Mouse (Mus musculus): ENCODE data around the gene Cdc123. TPM values are rescaled to one million over a fixed set of nuclear protein-coding genes. Genes with fewer than 3 reads are reported as not detected.
"Not testable (repeated sequence)": the region's sequence is repeated elsewhere in the genome, so short reads cannot be mapped to it uniquely, and the experiment has no call there.

Gene Cdc123
- polyA plus RNA-seq, 1 experiment from 2014 or later, result 273 TPM

DNA sequence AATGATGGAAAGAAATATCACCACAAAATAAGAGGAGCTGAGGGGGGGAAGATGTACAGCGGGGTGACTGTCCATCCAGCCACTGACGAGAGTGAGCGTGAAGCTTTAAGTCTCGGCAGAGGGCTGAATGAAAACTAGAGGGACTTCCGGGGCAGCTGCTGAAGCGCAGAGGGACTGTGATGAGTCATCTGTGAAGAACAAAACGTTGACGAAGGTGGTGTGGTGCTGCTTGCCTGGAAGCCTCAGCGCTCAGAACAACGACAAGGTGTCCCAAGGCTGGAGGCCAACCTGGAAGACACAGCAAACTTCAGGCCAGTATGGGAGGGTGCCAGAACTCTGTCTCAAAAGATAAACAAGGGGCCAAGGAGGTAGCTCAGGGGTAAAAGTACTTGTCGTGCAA is 4.1 kb downstream of the Cdc123 start:
- WGBS, result 95% methylated on average over 11 of the region's 11 CpGs
- H3K36me3 ChIP-seq, result peaks cover 23% of the 10 kb centered on the region
- no peaks in the 10 kb centered on the region for H3K4me1 ChIP-seq (replicated peaks)
- H3K9me3 ChIP-seq, result no peaks in the 10 kb centered on the region
- H3K27ac ChIP-seq, result no peak overlapping the region
- H3K27me3 ChIP-seq (replicated peaks), result no peaks in the 10 kb centered on the region
- ATAC-seq, result no peak
- no peak overlapping the region for H3K4me2 ChIP-seq (replicated peaks)
- H3K4me3 ChIP-seq (replicated peaks), result no peak overlapping the region
- H3K9ac ChIP-seq, result no peak overlapping the region

DNA sequence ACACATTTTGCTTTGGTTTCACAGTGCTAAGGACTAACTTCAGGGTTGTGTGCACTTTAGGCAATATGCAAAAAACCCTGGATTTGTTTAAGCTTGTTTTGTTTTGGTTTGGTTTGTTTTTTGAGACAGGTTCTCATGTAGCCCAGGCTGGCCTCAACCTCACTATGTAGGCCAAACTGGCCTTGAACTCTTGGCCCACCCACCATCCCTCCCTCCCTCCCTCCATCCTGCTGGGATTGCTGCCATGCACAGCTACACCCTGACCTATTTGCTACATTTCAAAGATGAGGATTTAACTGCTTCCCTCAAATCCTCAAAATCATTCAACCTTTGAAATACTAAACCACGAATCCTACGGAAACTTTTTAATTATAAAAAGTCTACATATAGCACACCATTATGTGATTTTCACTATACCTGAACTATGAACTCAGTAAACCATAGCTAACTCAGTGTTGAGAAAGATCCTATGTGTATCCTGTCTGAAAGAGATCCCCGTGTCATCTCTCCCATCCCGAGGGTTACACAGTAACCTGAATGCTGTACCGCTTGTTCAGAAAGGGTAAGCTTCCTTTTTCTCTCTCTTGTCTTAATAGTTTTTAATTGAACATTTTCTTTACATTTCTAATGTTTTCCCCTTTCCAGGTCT is 19.6 kb downstream of the Cdc123 start:
- Histone ChIP-seq H3K9me3 (no peaks in the 10 kb centered on the region), H3K36me3 (peaks cover 15% of the 10 kb centered on the region), H3K4me1 (replicated peaks) (no peaks in the 10 kb centered on the region), H3K27me3 (replicated peaks) (no peaks in the 10 kb centered on the region), H3K27ac (no peak overlapping the region), H3K4me3 (replicated peaks) (no peak overlapping the region), H3K9ac (no peak overlapping the region), H3K4me2 (replicated peaks) (no peak overlapping the region)
- WGBS, result 94% methylated on average over 5 of the region's 5 CpGs
- no peak for ATAC-seq

DNA sequence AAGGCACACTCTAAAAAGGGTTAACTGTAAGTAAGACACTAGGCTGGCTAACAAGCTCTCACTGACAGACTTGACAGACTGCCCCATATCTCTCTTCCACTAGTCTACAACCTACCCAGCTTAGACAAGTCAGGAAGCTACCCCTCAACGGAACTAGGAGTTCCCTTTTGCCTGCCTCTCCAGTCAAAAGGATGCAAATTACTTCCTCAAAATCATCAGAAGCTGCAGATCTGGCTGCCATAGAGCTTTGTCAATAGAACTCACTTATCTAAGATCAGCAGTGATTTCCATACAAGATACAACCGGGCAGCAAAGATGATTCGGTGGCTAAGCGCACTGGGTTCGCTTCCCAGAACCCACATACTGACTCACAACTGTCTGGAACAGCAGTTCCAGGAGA is 20.3 kb downstream of the Cdc123 start:
- no peak overlapping the region for H3K27ac ChIP-seq
- no peak overlapping the region for H3K4me2 ChIP-seq (replicated peaks)
- no peaks in the 10 kb centered on the region for H3K9me3 ChIP-seq
- H3K27me3 ChIP-seq (replicated peaks), result no peaks in the 10 kb centered on the region
- H3K36me3 ChIP-seq, result peaks cover 19% of the 10 kb centered on the region
- no peak overlapping the region for H3K9ac ChIP-seq
- no peaks in the 10 kb centered on the region for H3K4me1 ChIP-seq (replicated peaks)
- ATAC-seq, result no peak
- no peak overlapping the region for H3K4me3 ChIP-seq (replicated peaks)
- WGBS, result 79% methylated on average over 5 of the region's 5 CpGs

DNA sequence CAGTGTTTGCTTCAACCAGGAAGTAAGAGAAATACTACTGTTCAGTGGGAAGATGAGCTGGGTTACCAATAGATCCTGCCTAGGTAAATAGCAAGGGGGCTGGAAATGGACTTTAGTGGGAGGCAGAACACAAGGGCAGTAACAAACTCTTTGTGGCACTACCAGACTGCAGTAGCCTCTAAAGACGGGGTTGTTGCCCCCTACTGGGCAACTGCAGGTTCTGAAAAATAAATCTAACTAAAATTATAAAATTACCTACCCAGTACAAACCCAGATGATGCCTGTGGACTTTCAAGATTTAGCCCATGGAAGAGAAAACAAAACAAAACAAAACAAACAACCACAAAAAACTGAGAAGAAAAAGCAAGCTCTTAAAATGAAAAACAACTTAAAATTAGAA is 20.8 kb downstream of the Cdc123 start:
- 36% methylated on average over 1 of the region's 1 CpGs for WGBS
- ATAC-seq, result no peak
- H3K27ac ChIP-seq, result no peak overlapping the region
- no peak overlapping the region for H3K9ac ChIP-seq
- no peaks in the 10 kb centered on the region for H3K9me3 ChIP-seq
- H3K36me3 ChIP-seq, result peaks cover 22% of the 10 kb centered on the region
- H3K4me2 ChIP-seq (replicated peaks), result no peak overlapping the region
- no peak overlapping the region for H3K4me3 ChIP-seq (replicated peaks)
- H3K4me1 ChIP-seq (replicated peaks), result no peaks in the 10 kb centered on the region
- H3K27me3 ChIP-seq (replicated peaks), result no peaks in the 10 kb centered on the region

DNA sequence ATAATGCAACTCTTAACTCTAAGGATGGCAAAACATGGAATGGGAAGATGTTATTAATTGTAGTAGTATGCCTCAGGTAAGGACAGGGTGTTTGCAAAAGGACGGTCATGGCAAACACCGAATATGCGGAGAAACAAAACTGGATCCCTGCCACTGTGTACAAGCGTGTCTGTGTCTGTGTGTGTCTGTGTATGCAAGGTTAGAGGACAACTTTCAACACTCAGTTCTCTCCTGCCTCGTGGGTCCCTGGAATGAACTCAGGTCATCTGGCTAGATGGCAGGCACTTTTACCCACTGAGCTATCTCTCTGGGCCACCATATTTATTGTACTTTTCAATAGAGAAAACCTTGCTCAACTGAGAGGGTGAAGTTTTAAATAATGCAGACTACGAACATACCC is 22.5 kb downstream of the Cdc123 start:
- Histone ChIP-seq H3K9me3 (no peaks in the 10 kb centered on the region), H3K4me3 (replicated peaks) (no peak overlapping the region), H3K9ac (no peak overlapping the region), H3K4me2 (replicated peaks) (no peak overlapping the region), H3K27ac (no peak overlapping the region), H3K27me3 (replicated peaks) (no peaks in the 10 kb centered on the region), H3K36me3 (peaks cover 31% of the 10 kb centered on the region), H3K4me1 (replicated peaks) (no peaks in the 10 kb centered on the region)
- ATAC-seq, result no peak
- WGBS, result 94% methylated on average over 6 of the region's 6 CpGs

DNA sequence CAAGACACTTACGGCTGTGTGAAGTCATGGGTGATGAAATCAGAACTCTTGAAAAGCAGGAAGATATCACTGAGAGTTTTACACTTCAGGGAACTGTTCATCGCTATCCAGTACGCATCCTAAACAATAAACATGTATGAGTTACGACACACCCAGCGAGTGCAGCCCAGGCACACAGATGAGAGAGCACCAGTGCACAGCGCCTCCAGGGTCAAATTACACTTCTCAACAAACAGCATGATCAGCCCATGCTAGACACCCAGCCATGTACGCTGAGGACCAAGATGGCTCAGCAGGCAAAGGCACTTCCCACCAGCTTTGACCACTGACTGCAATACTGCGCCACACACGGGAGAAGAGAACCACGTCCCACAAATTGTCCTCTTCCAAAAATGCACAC is 23.7 kb downstream of the Cdc123 start:
- no peaks in the 10 kb centered on the region for H3K27me3 ChIP-seq (replicated peaks)
- no peak overlapping the region for H3K4me2 ChIP-seq (replicated peaks)
- peaks cover 31% of the 10 kb centered on the region for H3K36me3 ChIP-seq

DNA sequence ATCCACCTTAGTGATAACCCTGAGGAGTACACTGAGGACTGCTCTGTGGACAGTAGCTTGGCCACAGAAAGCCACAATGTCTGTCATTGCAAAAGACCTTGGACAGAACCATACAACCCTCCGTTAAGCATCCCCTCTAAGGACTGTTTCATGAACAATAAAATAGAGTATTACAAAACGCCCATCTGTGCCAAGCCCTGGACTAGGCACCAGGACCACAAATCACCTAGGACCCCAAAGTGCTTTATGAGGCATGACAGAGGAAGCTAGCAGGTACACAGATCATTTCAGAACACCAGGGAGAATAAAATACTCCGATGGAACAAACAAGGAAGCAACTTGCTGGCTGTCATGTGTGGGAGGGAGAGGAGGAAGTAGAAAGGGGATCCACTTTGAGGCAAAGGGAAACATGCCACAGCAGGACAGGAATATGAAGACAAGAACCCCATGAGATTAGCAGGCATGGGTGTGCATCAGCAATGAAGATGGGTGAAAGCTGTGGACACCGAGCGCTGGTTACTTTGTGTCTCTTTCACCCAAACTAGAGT is 33.7 kb downstream of the Cdc123 start:
- H3K36me3 ChIP-seq, result peaks cover 11% of the 10 kb centered on the region; the same call in 1 of the 2 replicates

More for the DNA sequence above, 23.7 kb downstream of the Cdc123 start:
- Histone ChIP-seq H3K9me3 (no peaks in the 10 kb centered on the region), H3K4me1 (replicated peaks) (no peaks in the 10 kb centered on the region), H3K27ac (no peak overlapping the region), H3K4me3 (replicated peaks) (no peak overlapping the region), H3K9ac (no peak overlapping the region)
- WGBS, result 83% methylated on average over 10 of the region's 10 CpGs
- no peak for ATAC-seq

DNA sequence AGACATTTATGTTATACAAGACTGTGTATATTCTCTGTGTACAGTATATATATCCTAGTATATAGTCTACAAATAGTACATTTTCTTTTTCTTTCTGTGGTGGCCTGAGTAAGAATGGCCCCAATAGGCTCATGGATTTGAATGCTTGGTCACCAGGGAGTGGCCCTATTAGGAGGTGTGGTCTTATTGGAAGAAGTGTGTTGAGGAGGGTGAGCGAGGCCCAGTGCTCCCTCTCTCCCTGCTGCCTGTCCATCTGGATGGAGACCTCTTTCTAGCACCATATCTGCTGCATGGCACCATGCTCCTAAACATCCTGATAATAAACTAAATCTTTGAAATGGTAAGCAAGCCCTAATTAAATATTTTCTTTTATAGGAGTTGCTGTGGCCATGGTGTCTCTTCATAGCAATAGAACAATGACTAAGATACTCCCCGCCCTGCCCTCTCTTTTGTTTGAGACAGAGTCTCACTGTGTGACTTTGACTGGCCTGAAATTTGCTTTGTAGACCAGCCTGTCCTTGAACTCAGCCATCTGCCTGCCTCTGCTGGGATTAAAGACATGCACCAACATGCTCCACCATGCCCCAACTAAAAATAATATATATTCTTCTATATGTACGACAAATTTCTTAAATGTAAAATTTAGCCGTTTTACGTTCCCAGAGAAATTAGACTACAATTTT is 34.8 kb downstream of the Cdc123 start:
- no peaks in the 10 kb centered on the region for H3K9me3 ChIP-seq
- H3K27ac ChIP-seq, result no peak overlapping the region
- H3K4me2 ChIP-seq (replicated peaks), result no peak overlapping the region
- H3K36me3 ChIP-seq, result peaks cover 10% of the 10 kb centered on the region; the same call in 1 of the 2 replicates
- no peaks in the 10 kb centered on the region for H3K4me1 ChIP-seq (replicated peaks)
- H3K27me3 ChIP-seq (replicated peaks), result no peaks in the 10 kb centered on the region
- no peak for ATAC-seq
- no peak overlapping the region for H3K4me3 ChIP-seq (replicated peaks)
- 89% methylated on average over 5 of the region's 5 CpGs for WGBS
- H3K9ac ChIP-seq, result no peak overlapping the region

More for the DNA sequence above, 33.7 kb downstream of the Cdc123 start:
- Histone ChIP-seq H3K9ac (no peak overlapping the region), H3K27me3 (replicated peaks) (no peaks in the 10 kb centered on the region), H3K9me3 (no peaks in the 10 kb centered on the region), H3K4me2 (replicated peaks) (no peak overlapping the region), H3K4me3 (replicated peaks) (no peak overlapping the region), H3K4me1 (replicated peaks) (no peaks in the 10 kb centered on the region), H3K27ac (no peak overlapping the region)
- 93% methylated on average over 5 of the region's 5 CpGs for WGBS
- ATAC-seq, result no peak

DNA sequence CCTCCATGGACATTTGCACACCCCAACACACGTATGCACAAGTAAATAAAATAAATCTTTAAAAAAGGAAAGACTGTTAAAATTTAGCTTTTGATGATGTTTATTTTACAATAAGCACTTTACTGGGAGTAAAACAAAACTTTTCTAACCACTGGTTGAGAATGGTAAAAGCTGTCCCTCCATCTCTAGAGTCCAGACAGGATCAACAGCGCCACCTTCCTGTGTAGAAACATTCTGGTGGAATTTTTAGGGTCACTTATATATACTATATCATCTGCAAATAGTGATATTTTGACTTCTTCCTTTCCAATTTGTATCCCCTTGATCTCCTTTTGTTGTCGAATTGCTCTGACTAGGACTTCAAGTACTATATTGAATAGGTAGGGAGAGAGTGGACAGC is 38.8 kb downstream of the Cdc123 start:
- H3K9me3 ChIP-seq; H3K4me1 ChIP-seq (replicated peaks); H3K9ac ChIP-seq; ATAC-seq; H3K27ac ChIP-seq; H3K4me3 ChIP-seq (replicated peaks); H3K36me3 ChIP-seq; H3K4me2 ChIP-seq (replicated peaks); H3K27me3 ChIP-seq (replicated peaks): not testable (repeated sequence)
- WGBS, result 79% methylated on average over 3 of the region's 3 CpGs

DNA sequence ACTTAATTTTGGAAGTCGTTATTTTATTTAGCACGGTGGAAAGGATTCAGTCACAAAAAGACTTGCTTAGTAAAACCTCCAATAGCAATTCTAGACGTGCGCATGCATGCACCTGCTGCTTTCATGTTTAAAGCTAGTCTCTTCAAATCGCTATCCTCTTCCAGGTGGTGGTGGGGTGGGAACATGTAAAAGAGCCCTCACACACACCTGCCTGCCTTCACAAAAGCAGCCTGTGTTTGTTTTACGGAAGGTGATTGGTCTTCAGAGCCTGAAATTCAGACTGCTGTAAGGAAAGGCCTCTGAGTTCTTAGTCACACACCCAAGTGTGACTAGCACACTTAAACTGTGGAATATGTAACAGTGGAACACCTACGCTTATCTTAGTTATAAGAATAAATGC is 39.7 kb downstream of the Cdc123 start:
- Histone ChIP-seq H3K27ac (no peak overlapping the region), H3K27me3 (replicated peaks) (no peaks in the 10 kb centered on the region), H3K4me2 (replicated peaks) (no peak overlapping the region), H3K36me3 (peaks cover 7% of the 10 kb centered on the region), H3K4me1 (replicated peaks) (no peaks in the 10 kb centered on the region), H3K9ac (no peak overlapping the region), H3K9me3 (no peaks in the 10 kb centered on the region), H3K4me3 (replicated peaks) (no peak overlapping the region)
- ATAC-seq, result no peak
- WGBS, result 93% methylated on average over 7 of the region's 7 CpGs

DNA sequence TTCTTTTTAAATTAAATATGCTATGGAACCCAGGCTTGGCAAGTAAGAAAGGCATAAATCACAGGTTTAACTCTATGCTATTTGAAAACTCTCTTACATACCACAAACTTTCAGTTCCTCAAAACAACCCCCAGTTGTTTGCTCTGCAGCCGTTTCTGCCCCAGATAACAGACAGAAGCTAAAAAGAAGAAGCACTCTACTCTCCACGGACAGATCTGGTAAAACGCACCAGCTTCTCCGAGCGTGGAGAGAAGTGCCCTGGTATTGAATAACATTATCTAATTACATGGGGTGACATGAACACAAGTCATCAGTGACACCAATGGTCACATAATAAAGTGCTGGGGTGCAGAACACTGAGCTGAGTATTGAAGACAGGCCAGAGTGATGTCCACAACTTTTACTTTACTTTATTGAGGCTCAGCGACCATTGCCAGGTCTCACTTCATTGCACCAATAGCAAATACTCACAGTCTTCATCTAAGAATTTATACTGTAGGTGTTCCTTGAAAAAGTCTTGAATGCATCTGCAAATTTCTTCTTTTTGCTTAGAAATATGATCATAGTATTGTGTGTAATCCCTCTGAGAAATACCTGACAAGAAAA is 40.4 kb downstream of the Cdc123 start:
- peaks cover 9% of the 10 kb centered on the region for H3K36me3 ChIP-seq
- H3K4me1 ChIP-seq (replicated peaks), result no peaks in the 10 kb centered on the region
- H3K4me2 ChIP-seq (replicated peaks), result no peak overlapping the region
- no peak overlapping the region for H3K4me3 ChIP-seq (replicated peaks)
- H3K27ac ChIP-seq, result no peak overlapping the region
- 87% methylated on average over 6 of the region's 6 CpGs for WGBS
- no peaks in the 10 kb centered on the region for H3K27me3 ChIP-seq (replicated peaks)
- no peak for ATAC-seq
- H3K9ac ChIP-seq, result no peak overlapping the region
- H3K9me3 ChIP-seq, result no peaks in the 10 kb centered on the region

DNA sequence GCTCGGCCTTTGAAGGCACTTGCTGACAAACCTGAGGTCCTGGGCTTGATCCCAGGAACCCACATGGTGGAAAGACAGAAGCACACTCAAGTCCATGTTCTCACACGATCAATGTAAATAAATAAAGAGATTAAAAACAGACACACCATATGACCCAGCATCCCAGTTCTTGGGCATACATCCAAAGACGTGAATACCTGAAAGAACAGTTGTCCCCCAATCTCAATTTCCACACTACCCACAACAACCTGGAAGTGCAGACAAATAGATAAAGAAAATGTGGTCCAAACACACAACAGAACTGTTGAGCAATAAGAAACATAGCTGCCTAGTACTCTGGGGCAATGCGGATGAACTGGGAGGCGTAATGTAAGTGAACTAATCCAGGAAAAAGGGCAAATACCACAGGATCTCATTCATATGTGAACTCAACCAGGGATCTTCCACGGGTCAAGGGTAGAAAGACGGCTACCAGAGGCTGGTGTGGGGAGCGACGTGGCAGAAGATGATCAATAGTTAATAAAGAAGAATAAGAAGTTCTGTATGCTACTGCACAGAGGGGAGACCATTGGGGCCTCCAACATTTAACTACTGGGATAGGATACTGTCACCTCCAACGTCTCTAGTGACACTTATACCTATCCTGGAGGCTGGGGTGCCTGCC is 42.9 kb downstream of the Cdc123 start:
- H3K9ac ChIP-seq, result no peak overlapping the region
- H3K9me3 ChIP-seq, result no peaks in the 10 kb centered on the region
- no peaks in the 10 kb centered on the region for H3K4me1 ChIP-seq (replicated peaks)
- H3K27me3 ChIP-seq (replicated peaks), result no peaks in the 10 kb centered on the region
- ATAC-seq, result no peak
- no peak overlapping the region for H3K4me3 ChIP-seq (replicated peaks)
- no peak overlapping the region for H3K4me2 ChIP-seq (replicated peaks)
- WGBS, result 88% methylated on average over 10 of the region's 10 CpGs
- no peak overlapping the region for H3K27ac ChIP-seq
- H3K36me3 ChIP-seq, result peaks cover 12% of the 10 kb centered on the region
